Mouse (Mus musculus): ENCODE measurements at regions not wholly inside any gene's neighbourhood (a gene's known extent, or its start where the extent isn't known, plus 50 kb on each side); places are given as distances from the start of the nearest gene placed in this dataset.

DNA sequence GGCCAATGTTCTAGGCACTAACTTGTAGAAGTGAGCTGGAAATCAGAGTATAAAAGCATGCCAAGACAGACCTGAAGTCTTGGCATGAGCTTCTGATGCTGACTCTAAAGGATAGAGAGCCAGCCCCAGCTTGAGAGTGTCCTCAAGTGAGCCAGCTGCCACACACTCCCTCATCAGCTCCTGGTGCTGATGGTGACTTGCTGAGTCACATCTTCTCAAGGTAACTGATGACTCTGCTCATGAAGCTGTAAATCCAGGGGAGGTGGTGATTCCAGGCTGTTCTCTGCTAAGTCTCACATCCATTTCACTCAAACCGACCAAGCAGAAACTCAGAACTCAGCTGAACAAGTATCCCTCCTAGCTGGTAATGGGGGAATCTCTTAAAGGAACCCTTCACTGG, 161.6 kb downstream of the Prdm2 start:
- Histone ChIP-seq H3K9ac (ENCODE audit: insufficient read depth, low read depth) (no peak overlapping the region), H3K36me3 (replicated peaks in 1 of 2; ENCODE audit: control insufficient read depth in 1 of 2, insufficient read depth in 1 of 2, low read length in 1 of 2) (no peaks in the 10 kb centered on the region), H3K79me2 (replicated peaks; ENCODE audit: control insufficient read depth, extremely low read depth, insufficient read depth, poor library complexity, severe bottlenecking) (no peaks in the 10 kb centered on the region), H3K27ac (ENCODE audit: insufficient read depth, low read depth) (no peak overlapping the region), H3K9me3 (replicated peaks; ENCODE audit: low read length) (peaks cover 6% of the 10 kb centered on the region), H3K27me3 (replicated peaks) (peaks cover 20% of the 10 kb centered on the region), H3K4me2 (ENCODE audit: insufficient read depth, low read depth, poor library complexity, severe bottlenecking) (no peak overlapping the region), H3K4me1 (ENCODE audit: control insufficient read depth in 1 of 2, insufficient read depth in 2 of 2) (no peaks in the 10 kb centered on the region), H3K4me3 (replicated peaks in 1 of 3; ENCODE audit: low read depth in 2 of 3, low read length in 2 of 3, poor library complexity in 1 of 3) (no peak overlapping the region)
- DNase-seq (ENCODE audit: extremely low read depth): no peak
- dilution Hi-C loops (cut with MboI; ENCODE audit: extremely low pct_ligation_motif_present, extremely low pct_unique_long_range_greater_than_20kb, low sequenced_read_pairs): no loop called here
- TF ChIP-seq ELF1 (IDR thresholded peaks at IDR 0.05; ENCODE audit: low read depth, low read length): no peak
- TF ChIP-seq KAT2A (IDR thresholded peaks at IDR 0.05; ENCODE audit: insufficient replicate concordance, low read length): no peak
- TF ChIP-seq TBP (conservative IDR thresholded peaks at IDR 0.05; ENCODE audit: low read depth, low read length): no peak
- TF ChIP-seq PAX5 (IDR thresholded peaks at IDR 0.05; ENCODE audit: low read length): no peak
- no peak for TF ChIP-seq CTCF (conservative IDR thresholded peaks at IDR 0.05 in 1 of 2, IDR thresholded peaks at IDR 0.05 in 1 of 2; ENCODE audit: low read depth in 2 of 2, low read length in 2 of 2)
- TF ChIP-seq CHD2 (IDR thresholded peaks at IDR 0.05; ENCODE audit: low read length): no peak
- TF ChIP-seq JUN (IDR thresholded peaks at IDR 0.05; ENCODE audit: insufficient read depth, low read depth, low read length): no peak
- no peak for TF ChIP-seq TCF12 (IDR thresholded peaks at IDR 0.05; ENCODE audit: low read depth, low read length)
- TF ChIP-seq SIN3A (IDR thresholded peaks at IDR 0.05; ENCODE audit: low read length): no peak
- TF ChIP-seq IRF4 (IDR thresholded peaks at IDR 0.05; ENCODE audit: low read depth, low read length): no peak
- TF ChIP-seq E2F4 (IDR thresholded peaks at IDR 0.05; ENCODE audit: insufficient replicate concordance, low read depth, low read length): no peak
- no peak for TF ChIP-seq USF2 (conservative IDR thresholded peaks at IDR 0.05; ENCODE audit: low read depth, low read length)
- no peak for TF ChIP-seq BHLHE40 (IDR thresholded peaks at IDR 0.05; ENCODE audit: low read depth, low read length)
- no peak for TF ChIP-seq RCOR1 (conservative IDR thresholded peaks at IDR 0.05; ENCODE audit: low read depth, low read length)
- in situ Hi-C loops (cut with MboI; ENCODE audit: low pct_ligation_motif_present, low pct_unique_long_range_greater_than_20kb, low sequenced_read_pairs): no loop called here

DNA sequence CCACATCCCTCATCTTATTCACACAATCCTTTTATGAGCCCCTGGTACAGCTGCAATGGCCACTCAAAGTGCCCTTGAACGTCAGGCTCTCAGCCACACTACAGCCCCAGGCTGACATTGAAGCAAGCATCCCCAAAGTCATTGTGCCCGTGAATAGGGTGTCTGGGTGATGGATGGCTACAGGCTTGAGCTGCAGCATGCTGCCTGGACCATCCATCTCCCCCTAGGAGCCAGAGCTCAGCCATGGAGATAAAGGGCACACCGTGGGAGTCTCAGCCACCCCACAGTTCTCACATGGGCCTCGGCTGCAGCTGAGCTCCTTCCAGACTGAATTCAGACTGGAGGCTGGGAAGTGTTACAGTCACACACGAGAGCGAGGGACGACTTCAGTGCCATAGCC, 167.6 kb downstream of the Prdm2 start:
- H3K4me3 ChIP-seq (replicated peaks in 1 of 3; ENCODE audit: low read depth in 2 of 3, low read length in 2 of 3, poor library complexity in 1 of 3): no peak overlapping the region
- TF ChIP-seq PAX5 (IDR thresholded peaks at IDR 0.05; ENCODE audit: low read length) (no peak), ZC3H11A (IDR thresholded peaks at IDR 0.05; ENCODE audit: low read depth, low read length) (no peak), JUND (conservative IDR thresholded peaks at IDR 0.05; ENCODE audit: low read depth, low read length) (no peak), POLR2AphosphoS2 (IDR thresholded peaks at IDR 0.05; ENCODE audit: low read depth, low read length) (no peak), ELF1 (IDR thresholded peaks at IDR 0.05; ENCODE audit: low read depth, low read length) (no peak), UBTF (IDR thresholded peaks at IDR 0.05; ENCODE audit: low read depth, low read length) (no peak), JUN (IDR thresholded peaks at IDR 0.05; ENCODE audit: insufficient read depth, low read depth, low read length) (no peak), ZKSCAN1 (IDR thresholded peaks at IDR 0.05; ENCODE audit: borderline replicate concordance, low read depth, low read length) (no peak), GABPA (IDR thresholded peaks at IDR 0.05; ENCODE audit: insufficient replicate concordance, low read depth, low read length) (no peak), BHLHE40 (IDR thresholded peaks at IDR 0.05; ENCODE audit: low read depth, low read length) (no peak), MEF2A (IDR thresholded peaks at IDR 0.05; ENCODE audit: borderline replicate concordance, low read depth, low read length) (no peak), USF2 (conservative IDR thresholded peaks at IDR 0.05; ENCODE audit: low read depth, low read length) (no peak), NRF1 (IDR thresholded peaks at IDR 0.05; ENCODE audit: low read depth, low read length) (no peak), RCOR1 (conservative IDR thresholded peaks at IDR 0.05; ENCODE audit: low read depth, low read length) (no peak), CTCF (conservative IDR thresholded peaks at IDR 0.05 in 1 of 2, IDR thresholded peaks at IDR 0.05 in 1 of 2; ENCODE audit: low read depth in 2 of 2, low read length in 2 of 2) (no peak), EP300 (IDR thresholded peaks at IDR 0.05; ENCODE audit: low read length) (no peak), NELFE (IDR thresholded peaks at IDR 0.05; ENCODE audit: low read depth, low read length) (no peak)
- H3K9ac ChIP-seq (ENCODE audit: insufficient read depth, low read depth): no peak overlapping the region
- no peaks in the 10 kb centered on the region for H3K4me1 ChIP-seq (ENCODE audit: control insufficient read depth in 1 of 2, insufficient read depth in 2 of 2)
- no peaks in the 10 kb centered on the region for H3K36me3 ChIP-seq (replicated peaks in 1 of 2; ENCODE audit: control insufficient read depth in 1 of 2, insufficient read depth in 1 of 2, low read length in 1 of 2)
- peaks cover 41% of the 10 kb centered on the region for H3K27me3 ChIP-seq (replicated peaks)
- no peaks in the 10 kb centered on the region for H3K79me2 ChIP-seq (replicated peaks; ENCODE audit: control insufficient read depth, extremely low read depth, insufficient read depth, poor library complexity, severe bottlenecking)
- dilution Hi-C loops (cut with MboI; ENCODE audit: extremely low pct_ligation_motif_present, extremely low pct_unique_long_range_greater_than_20kb, low sequenced_read_pairs) (no loop called here), in situ Hi-C loops (cut with MboI; ENCODE audit: low pct_ligation_motif_present, low pct_unique_long_range_greater_than_20kb, low sequenced_read_pairs) (no loop called here)
- H3K4me2 ChIP-seq (ENCODE audit: insufficient read depth, low read depth, poor library complexity, severe bottlenecking): no peak overlapping the region
- DNase-seq (ENCODE audit: extremely low read depth): no peak
- H3K9me3 ChIP-seq (replicated peaks; ENCODE audit: low read length): no peaks in the 10 kb centered on the region
- H3K27ac ChIP-seq (ENCODE audit: insufficient read depth, low read depth): no peak overlapping the region

All from CH12.LX (cell line).